Mouse (Mus musculus): ENCODE measurements around the gene Usp33.

GRCm38 (mm10) chr3:152339862-152340557 is 6.3 kb upstream of the Usp33 start, which contains the start of gene Miga1:
- no peak for TF ChIP-seq CTCF (IDR thresholded peaks at IDR 0.05; ENCODE audit: low read depth)
- TF ChIP-seq EP300 (IDR thresholded peaks at IDR 0.05; ENCODE audit: low read depth), result no peak

Measured in liver, postnatal 0 days (tissue).